Mouse (Mus musculus) olfactory bulb, adult 2 months (tissue): ENCODE results near the gene Mlst8.

Source experiments
- CTCF ChIP-seq: fragments of 200-500 bp; IDR thresholded peaks from 2 replicates; pipeline ENCODE4 v1.5.1; 2012; ENCODE audit warnings: low read depth, mild to moderate bottlenecking, low read length, moderate library complexity; ENCODE audit not compliant: insufficient read depth
- POLR2A ChIP-seq: fragments of 200-500 bp; IDR thresholded peaks from 2 replicates; pipeline ENCODE4 v1.6.1; 2012; ENCODE audit warnings: mild to moderate bottlenecking, low read depth, low read length, moderate library complexity; ENCODE audit not compliant: insufficient read depth

DNA sequence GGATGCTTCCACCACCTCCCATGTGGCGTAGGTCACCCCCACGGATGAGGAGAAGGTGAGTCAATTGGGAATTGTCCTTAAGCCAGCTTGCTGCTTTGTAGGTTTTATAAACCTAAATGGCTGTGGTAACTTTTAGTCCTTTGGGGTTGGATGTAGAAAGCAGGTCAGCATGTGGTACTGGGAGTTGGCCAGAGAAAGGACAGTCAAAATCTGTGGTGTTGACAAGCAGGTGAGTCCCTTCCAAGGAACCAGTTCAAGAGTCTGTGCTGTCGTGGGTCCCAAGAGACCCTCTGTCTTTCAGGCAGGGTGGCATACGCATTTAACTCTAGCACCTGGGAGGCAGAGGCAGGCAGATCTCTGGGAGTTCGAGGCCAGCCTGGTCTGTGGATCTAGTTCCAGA lies 54.4 kb downstream of the Mlst8 start:
- TF ChIP-seq CTCF = no peak
- TF ChIP-seq POLR2A = no peak
